Mouse (Mus musculus) CD8-positive naive resting alpha-beta T cell, adult 57 days (primary cell): ENCODE data around the gene 1700013G24Rik. TPM values are rescaled to one million over a fixed set of nuclear protein-coding genes. Genes with fewer than 3 reads are reported as not detected.

Experiments
- total RNA-seq: library from RNA; stranded (reverse); gene quantifications from one replicate; pipeline ENCODE4 v1.2.4, GENCODE M21; 2023

The 1700013G24Rik gene
- total RNA-seq: not detected

GRCm38 (mm10) chr4:137453234-137453767, at the start of gene 1700013G24Rik:
Gene 1700013G24Rik, plus strand, starts transcription at chr4:137453284.

DNA sequence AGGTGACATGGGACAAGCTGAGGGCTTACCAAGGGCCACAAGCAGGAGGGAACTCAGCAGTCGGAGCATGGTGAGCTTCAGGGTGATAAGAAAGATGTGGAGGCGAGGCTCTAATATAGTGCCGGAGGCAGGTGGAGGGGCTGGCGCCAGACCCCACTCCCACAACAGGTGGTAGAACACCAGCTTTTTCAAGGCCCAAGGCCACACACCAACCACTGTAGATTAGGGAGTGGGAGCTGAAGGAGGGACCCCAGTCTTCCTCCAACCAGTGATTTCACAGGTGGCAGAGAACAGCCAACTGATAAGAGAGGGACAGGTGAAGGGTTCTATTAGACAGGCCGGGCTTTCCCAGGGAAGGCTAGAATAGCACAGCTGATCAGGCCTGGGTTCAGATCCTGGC, 43.4 kb upstream of the 1700013G24Rik start, which contains the start of gene Cela3a:
TSS of gene Cela3a (minus strand) at position 101 of the 400 bp plus-strand sequence.

DNA sequence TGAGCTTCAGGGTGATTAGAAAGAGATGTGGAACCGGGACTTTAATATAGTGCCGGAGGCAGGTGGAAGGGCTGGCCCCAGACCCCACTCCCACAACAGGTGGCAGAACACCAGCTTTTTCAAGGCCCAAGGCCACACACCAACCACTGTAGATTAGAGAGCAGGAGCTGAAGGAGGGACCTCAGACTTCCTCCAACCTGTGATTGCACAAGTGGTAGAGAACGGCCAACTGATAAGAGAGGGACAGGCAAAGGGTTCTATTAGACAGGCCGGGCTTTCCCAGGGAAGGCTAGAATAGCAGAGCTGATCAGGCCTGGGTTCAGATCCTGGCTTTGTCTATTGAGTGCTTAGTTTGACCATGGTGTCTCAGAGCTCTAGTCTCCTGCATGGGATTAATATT, 22.6 kb upstream of the 1700013G24Rik start, which contains the start of gene Cela3b:
TSS of gene Cela3b (minus strand) at position 39 of the 400 bp plus-strand sequence.

GRCm38 (mm10) chr4:137468260-137469080, 15.4 kb downstream of the 1700013G24Rik start, which contains the start of gene Hspg2:
Gene Hspg2, plus strand, starts transcription at chr4:137468769.

Other genes with a start within 250 kb of the 1700013G24Rik start
- not detected for gene Wnt4, start 175.8 kb upstream of the 1700013G24Rik start, total RNA-seq
- gene Cdc42, start 95.6 kb upstream of the 1700013G24Rik start, total RNA-seq: 337 TPM
- gene Cela3a, start 43.5 kb upstream of the 1700013G24Rik start, total RNA-seq: not detected
- gene Cela3b, start 22.7 kb upstream of the 1700013G24Rik start, total RNA-seq: 5.8 TPM
- gene Hspg2, start 15.5 kb downstream of the 1700013G24Rik start, total RNA-seq: 0.28 TPM
- gene Ldlrad2, start 121.3 kb downstream of the 1700013G24Rik start, total RNA-seq: not detected
- 216 TPM for gene Usp48, start 140.5 kb downstream of the 1700013G24Rik start, total RNA-seq
- gene Rap1gap, start 211.4 kb downstream of the 1700013G24Rik start, total RNA-seq: 2.0 TPM